Mouse (Mus musculus): ENCODE data around the gene Ptprn2.

- TF ChIP-seq POLR2A (IDR thresholded peaks at IDR 0.05; ENCODE audit: borderline replicate concordance, insufficient read depth, low read length) (no peak), CTCF (IDR thresholded peaks at IDR 0.05; ENCODE audit: borderline replicate concordance, insufficient read depth, low read depth, low read length) (no peak)
These were observed 286.0 kb downstream of the Ptprn2 start for GRCm38 (mm10) chr12:116771493-116771892.
